Mouse (Mus musculus) ES-E14 (cell line): ENCODE measurements around the gene Kctd3. TPM values are rescaled to one million over a fixed set of nuclear protein-coding genes. Genes with fewer than 3 reads are reported as not detected.

Experiments used
- DNase-seq: peaks from one replicate; pipeline ENCODE4 v3.0.0-alpha.2; 2013; ENCODE audit warnings: low read depth, low spot score
- H3K27ac ChIP-seq: 2 replicates; pipeline ENCODE4 v1.5.1; 2012; ENCODE audit warnings: low read depth, mild to moderate bottlenecking, low read length, moderate library complexity, mixed read lengths; ENCODE audit not compliant: poor library complexity, insufficient read depth, severe bottlenecking
- H3K36me3 ChIP-seq: 2 replicates; pipeline ENCODE4 v1.6.1; 2012; ENCODE audit warnings: mild to moderate bottlenecking, low read length, moderate library complexity, mixed read lengths; ENCODE audit not compliant: control insufficient read depth, poor library complexity, insufficient read depth, severe bottlenecking
- H3K4me1 ChIP-seq, 2 experiments: fragments of 150-350 bp in 1 of 2; sonication (generic) in 1 of 2; 2 replicates each; pipeline ENCODE4 v1.6.1; 2012; ENCODE audit warnings: low read length in 2 of 2, mild to moderate bottlenecking in 1 of 2, mixed read lengths in 1 of 2; ENCODE audit not compliant: control insufficient read depth in 2 of 2, insufficient read depth in 2 of 2, poor library complexity in 1 of 2
- H3K4me3 ChIP-seq, 2 experiments: fragments of 150-350 bp in 1 of 2; sonication (generic) in 1 of 2; 2 replicates each; pipeline ENCODE4 v1.5.1; 2012; ENCODE audit warnings: low read length in 2 of 2, low read depth in 1 of 2, mild to moderate bottlenecking in 1 of 2, mixed read lengths in 1 of 2; ENCODE audit not compliant: insufficient read depth in 1 of 2, poor library complexity in 1 of 2, severe bottlenecking in 1 of 2
- H3K9ac ChIP-seq: 2 replicates; pipeline ENCODE4 v1.6.1; 2012; ENCODE audit warnings: low read depth, mild to moderate bottlenecking, low read length, mixed read lengths; ENCODE audit not compliant: poor library complexity, insufficient read depth, severe bottlenecking
- H3K9me3 ChIP-seq: fragments of 150-350 bp; sonication (generic); 2 replicates; pipeline ENCODE4 v1.6.1; 2012; ENCODE audit warnings: low read depth, mild to moderate bottlenecking, low read length; ENCODE audit not compliant: control insufficient read depth, insufficient read depth
- CHD2 ChIP-seq: IDR thresholded peaks from 2 replicates; pipeline ENCODE4 v1.6.1; 2014; ENCODE audit warnings: mild to moderate bottlenecking, low read depth, low read length, inconsistent platforms
- HCFC1 ChIP-seq: IDR thresholded peaks from 2 replicates; pipeline ENCODE4 v1.6.1; 2012; ENCODE audit warnings: low read length, inconsistent platforms, borderline replicate concordance; ENCODE audit not compliant: insufficient read depth
- MAFK ChIP-seq: IDR thresholded peaks from 2 replicates; pipeline ENCODE4 v1.6.1; 2014; ENCODE audit warnings: mild to moderate bottlenecking, low read depth, low read length, inconsistent platforms; ENCODE audit not compliant: insufficient read depth
- ZC3H11A ChIP-seq: IDR thresholded peaks from 2 replicates; pipeline ENCODE4 v1.6.1; 2012; ENCODE audit warnings: low read depth, mild to moderate bottlenecking, inconsistent platforms, low read length, borderline replicate concordance
- ZNF384 ChIP-seq: IDR thresholded peaks from 2 replicates; pipeline ENCODE4 v1.6.1; 2012; ENCODE audit warnings: low read depth, low read length, inconsistent platforms
- in situ Hi-C, 2 experiments: fragments of 600-800 bp; cut with MboI; formaldehyde crosslinking; loops; one replicate each; pipeline ENCODE4 v1.15.1; 2025; ENCODE audit warnings: low sequenced_read_pairs in 2 of 2, inconsistent platforms in 1 of 2; ENCODE audit not compliant: unreplicated experiment in 2 of 2
- total RNA-seq: library from RNA; depleted of rRNA; stranded (reverse); fragments of 300-350 nt; gene quantifications from 2 replicates; pipeline ENCODE4 v1.2.3, GENCODE M21; 2012

Kctd3 gene
- total RNA-seq, 1 experiment, result 54.7 TPM

GRCm38 (mm10) chr1:189054191-189054590 lies 46.5 kb upstream of the Kctd3 start:
- no peak for TF ChIP-seq HCFC1
- TF ChIP-seq CHD2, result no peak
- no peak for TF ChIP-seq ZC3H11A
- TF ChIP-seq MAFK, result no peak
- TF ChIP-seq ZNF384, result no peak
- H3K9me3 ChIP-seq, result no peaks in the 10 kb centered on the region
- no peak overlapping the region for H3K4me3 ChIP-seq
- H3K36me3 ChIP-seq, result no peaks in the 10 kb centered on the region
- H3K9ac ChIP-seq, result no peak overlapping the region
- in situ Hi-C loops, result no loop called here
- DNase-seq, result no peak
- H3K27ac ChIP-seq, result no peak overlapping the region
- H3K4me1 ChIP-seq, result no peaks in the 10 kb centered on the region

- TF ChIP-seq ZC3H11A (no peak), MAFK (no peak), HCFC1 (no peak), ZNF384 (no peak)
- DNase-seq, result no peak
- Histone ChIP-seq H3K9me3 (no peaks in the 10 kb centered on the region), H3K4me3 (no peak overlapping the region), H3K36me3 (no peaks in the 10 kb centered on the region), H3K27ac (no peak overlapping the region), H3K4me1 (no peaks in the 10 kb centered on the region), H3K9ac (no peak overlapping the region)
- in situ Hi-C loops, result no loop called here
Observed at GRCm38 (mm10) chr1:189052189-189052588, 44.5 kb upstream of the Kctd3 start.

- Histone ChIP-seq H3K9me3 (no peaks in the 10 kb centered on the region), H3K27ac (no peak overlapping the region), H3K4me3 (no peak overlapping the region), H3K36me3 (no peaks in the 10 kb centered on the region), H3K9ac (no peak overlapping the region), H3K4me1 (no peaks in the 10 kb centered on the region)
- TF ChIP-seq MAFK (no peak), ZNF384 (no peak), CHD2 (no peak), HCFC1 (no peak), ZC3H11A (no peak)
- in situ Hi-C loops, result no loop called here
- DNase-seq, result no peak
Observed at GRCm38 (mm10) chr1:189050122-189050521, 42.5 kb upstream of the Kctd3 start.

DNA sequence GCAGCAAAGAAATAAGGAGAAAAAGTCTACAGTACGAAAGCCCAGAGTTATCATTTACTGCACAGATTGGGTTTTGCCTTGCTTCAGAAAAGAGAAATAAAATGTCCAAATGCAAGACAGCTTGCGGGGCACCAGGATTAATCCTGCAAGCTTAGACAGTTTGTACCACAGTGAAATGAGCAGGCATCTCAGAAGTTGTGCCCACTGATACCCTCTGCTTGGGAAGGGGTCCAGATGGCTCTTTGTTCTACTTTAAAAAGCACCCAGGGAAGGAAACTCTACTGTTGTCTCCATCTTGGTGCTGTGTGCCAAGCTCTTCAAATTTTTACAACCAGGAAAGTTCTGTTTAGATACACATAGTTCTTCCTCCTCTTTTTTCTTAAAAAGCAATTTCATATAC lies 40.7 kb upstream of the Kctd3 start:
- Histone ChIP-seq H3K4me1 (no peaks in the 10 kb centered on the region), H3K9me3 (no peaks in the 10 kb centered on the region), H3K9ac (no peak overlapping the region), H3K4me3 (no peak overlapping the region), H3K36me3 (no peaks in the 10 kb centered on the region), H3K27ac (no peak overlapping the region)
- no peak for DNase-seq
- TF ChIP-seq MAFK, result no peak
- TF ChIP-seq ZC3H11A, result no peak
- TF ChIP-seq CHD2, result no peak
- no peak for TF ChIP-seq HCFC1
- no peak for TF ChIP-seq ZNF384
- in situ Hi-C loops, result loop anchor here in 1 of 2 experiments (25.0 kb wide), 1 partner anchor 564 kb away; no protein-coding TSS in a partner anchor

GRCm38 (mm10) chr1:189047918-189048317 lies 40.3 kb upstream of the Kctd3 start:
- Histone ChIP-seq H3K4me1 (no peaks in the 10 kb centered on the region), H3K4me3 (no peak overlapping the region), H3K9ac (no peak overlapping the region), H3K27ac (no peak overlapping the region), H3K9me3 (no peaks in the 10 kb centered on the region), H3K36me3 (no peaks in the 10 kb centered on the region)
- no peak for DNase-seq
- TF ChIP-seq MAFK (no peak), ZNF384 (no peak), CHD2 (no peak), ZC3H11A (no peak), HCFC1 (no peak)
- in situ Hi-C loops, result loop anchor here in 1 of 2 experiments (25.0 kb wide), 1 partner anchor 564 kb away; no protein-coding TSS in a partner anchor
